Mouse (Mus musculus) embryo, embryonic 11 days (tissue): Measurements from ENCODE around the gene Mylk.

Source experiments
- DNase-seq: peaks from one replicate; pipeline ENCODE4 v3.0.0-alpha.2; 2015

Mylk gene

DNA sequence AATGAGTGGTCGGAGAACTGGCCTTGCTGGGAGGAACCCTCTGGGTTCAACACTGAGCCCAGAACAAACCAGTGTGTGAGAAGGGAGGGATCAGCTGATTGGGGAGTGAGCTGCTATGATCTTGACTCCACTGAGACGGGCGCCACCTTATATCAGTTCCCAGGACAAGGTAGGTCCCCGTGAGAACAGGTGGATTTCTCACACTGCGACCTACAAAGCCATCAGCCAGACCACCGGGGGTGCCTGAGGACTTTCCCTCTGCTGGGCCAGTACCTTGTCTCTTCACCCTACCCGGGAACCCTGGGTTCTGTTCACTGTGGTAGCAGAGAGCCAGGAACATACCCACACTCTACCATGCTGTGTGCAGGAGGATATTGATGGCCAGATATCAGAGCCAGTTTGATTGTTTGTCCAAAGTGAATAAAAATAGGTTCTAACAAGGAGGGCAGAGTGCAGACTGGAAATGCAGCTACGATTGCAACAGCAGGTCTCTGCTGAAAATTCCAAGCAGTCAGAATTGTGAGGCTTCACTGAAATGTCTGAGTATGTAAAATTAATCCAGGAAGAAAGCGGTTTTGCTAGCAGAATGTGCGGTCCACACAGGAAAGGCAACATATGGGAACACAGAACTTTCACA, 248.8 kb downstream of the Mylk start:
- no peak for DNase-seq

DNA sequence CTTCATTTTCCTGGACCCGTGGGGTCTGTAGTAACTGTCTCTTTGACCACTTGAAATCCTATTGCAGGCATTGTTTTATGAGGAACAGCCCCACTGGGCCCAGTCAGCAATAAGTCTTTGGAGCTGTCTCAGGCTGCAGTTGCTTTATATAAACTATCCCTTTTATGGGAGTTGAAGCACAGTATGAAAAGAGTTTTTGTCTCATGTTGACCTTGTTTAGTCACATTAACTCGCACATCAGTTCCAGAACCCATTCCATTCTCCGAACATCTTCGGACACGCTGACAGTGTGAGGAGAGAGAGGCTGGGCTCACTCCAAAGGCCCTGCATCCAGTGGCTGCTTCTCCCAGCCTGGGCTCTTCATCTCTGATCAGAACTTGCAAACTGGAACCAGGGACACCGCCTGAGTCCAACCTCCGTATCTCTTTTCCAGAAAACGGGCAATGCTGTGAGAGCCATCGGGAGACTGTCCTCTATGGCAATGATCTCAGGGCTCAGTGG, 249.7 kb downstream of the Mylk start:
- DNase-seq, result no peak

DNA sequence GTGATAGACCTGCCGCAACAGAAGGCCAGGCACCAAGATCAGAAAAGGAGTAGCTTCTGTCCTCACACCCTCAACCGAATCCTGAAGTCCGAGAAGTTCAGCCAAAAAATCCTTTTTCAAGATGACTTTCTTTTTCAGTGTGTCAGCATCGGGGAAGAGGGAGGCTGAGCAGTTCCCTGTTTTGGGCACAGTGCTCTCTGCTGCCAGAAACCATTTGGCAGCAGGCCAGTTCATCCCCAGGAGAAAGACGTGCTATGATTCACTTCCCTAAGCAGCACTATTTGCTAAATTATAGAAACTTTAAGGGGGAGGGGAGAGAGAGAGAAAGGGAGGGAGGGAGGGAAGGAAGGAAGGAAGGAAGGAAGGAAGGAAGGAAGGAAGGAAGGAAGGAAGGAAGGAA, 251.1 kb downstream of the Mylk start:
- no peak for DNase-seq

DNA sequence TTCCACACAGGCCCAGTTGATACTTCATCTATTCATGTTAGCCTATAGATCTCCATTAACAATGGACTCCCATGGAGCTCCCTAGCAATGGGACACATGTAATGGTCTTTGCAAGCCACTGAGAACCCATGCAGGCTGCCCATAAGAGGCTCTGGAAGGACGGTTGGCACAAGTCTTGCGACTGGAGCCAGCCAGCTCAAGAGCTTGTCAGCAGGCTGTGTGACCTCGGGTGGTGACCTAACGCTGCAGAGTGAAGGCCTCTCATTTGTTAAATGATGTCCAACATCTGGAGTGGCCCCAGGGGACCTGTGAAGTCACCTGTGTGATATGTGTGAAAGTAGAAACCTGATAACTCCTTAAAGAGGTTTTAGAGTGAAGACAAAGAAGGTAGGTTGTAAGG, 252.0 kb downstream of the Mylk start:
- DNase-seq, result no peak

DNA sequence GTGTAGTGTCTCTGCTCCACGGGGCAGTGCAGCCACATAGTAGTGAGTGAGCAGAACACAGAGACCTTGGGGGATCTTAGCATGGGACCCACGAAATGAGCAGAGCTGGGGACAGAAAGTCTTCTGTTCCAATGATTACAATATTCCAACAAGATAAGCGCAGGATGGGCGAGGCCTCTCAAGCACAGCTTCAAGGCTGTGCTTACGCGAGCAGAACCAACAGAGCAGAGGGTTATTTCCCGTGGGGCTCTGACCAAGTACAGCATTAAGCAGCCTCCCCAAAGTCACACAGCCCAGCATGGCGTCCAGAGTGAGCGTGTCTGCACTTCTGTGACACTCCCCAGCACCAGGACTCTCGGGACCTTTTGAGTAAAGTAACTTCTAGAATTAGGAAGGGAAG, 252.6 kb downstream of the Mylk start:
- no peak for DNase-seq

- DNase-seq, result no peak
Observed at GRCm38 (mm10) chr16:34999016-34999415, 254.0 kb downstream of the Mylk start.

DNA sequence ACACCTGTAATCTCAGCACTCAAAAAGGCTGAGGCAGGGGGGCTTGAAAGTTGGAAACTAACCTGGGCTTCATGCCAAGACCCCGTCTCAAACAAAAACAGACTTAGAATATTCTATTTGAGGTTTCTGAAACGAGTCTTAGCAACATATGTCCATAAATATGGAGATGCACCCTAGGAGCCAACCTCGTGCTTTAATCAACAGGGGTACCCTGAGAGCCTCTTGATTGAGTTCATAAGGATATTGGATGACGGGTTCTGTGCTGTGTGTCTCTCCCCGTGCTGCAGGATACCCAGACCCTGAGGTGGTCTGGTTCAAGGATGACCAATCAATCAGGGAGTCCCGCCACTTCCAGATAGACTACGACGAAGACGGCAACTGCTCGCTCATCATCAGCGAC, 255.0 kb downstream of the Mylk start:
- no peak for DNase-seq

- peak; percentile 42 for DNase-seq
Observed at GRCm38 (mm10) chr16:35000923-35001560, 256.0 kb downstream of the Mylk start.

- no peak for DNase-seq
Observed at GRCm38 (mm10) chr16:35004356-35004755, 259.3 kb downstream of the Mylk start.

GRCm38 (mm10) chr16:35004756-35005155, 259.7 kb downstream of the Mylk start:
- DNase-seq, result no peak

DNA sequence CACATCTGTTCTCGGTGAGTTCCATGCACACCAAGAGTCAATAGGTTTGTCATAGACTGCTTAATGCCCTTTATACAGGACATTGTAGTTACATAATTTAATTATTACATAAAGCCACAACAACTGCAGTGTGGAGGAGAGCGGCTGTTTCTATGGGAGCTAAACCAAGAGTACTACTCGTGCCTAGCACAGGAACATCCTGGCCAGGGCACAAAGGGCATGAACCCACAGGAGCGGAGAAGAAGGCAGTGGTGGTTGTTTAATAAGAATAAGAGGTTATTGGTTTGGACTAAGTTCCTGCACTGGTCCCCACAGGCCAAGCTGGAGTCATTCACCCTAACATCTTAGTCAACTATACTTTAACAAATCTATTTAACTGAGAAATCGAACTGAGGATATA, 261.2 kb downstream of the Mylk start:
- no peak for DNase-seq

DNA sequence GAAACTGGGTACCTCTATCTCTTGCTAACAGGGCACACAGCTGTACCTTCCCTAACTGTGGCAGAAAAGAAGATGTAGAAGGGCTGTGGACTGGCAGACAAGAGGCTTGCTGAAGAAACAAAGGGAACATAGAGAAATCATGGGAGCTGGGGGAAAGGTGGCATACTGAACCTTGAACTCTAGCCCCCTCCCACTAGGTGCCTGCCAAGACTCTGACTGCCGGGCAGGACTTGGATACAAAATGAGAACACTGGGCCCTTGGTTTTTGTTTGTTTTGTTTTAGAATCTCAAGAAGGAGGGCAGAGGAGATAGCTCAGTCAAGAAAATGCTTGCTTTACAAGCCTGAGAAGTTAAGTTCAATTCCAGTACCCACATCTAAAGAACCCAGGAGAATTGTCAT, 262.4 kb downstream of the Mylk start:
- DNase-seq, result no peak

DNA sequence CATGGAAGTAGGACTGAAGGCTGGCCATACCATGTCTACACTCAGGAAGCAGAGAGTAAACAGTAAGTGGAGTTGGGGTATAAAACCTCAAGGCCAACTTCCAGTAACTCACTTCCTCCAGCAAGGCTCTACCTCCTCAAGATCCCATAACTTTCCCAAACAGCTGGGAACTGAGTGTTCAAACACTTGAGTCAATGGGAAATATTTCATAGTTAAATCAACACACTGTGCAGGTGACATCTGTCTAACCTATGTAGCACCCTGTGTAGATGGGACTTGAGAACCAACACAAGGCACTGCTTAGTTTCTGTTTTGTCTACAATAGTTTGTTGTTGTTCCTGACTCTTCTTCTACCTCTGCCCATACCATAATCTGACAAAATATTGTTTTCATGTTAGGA, 263.4 kb downstream of the Mylk start:
- DNase-seq, result no peak

GRCm38 (mm10) chr16:35013501-35013900, 268.5 kb downstream of the Mylk start:
- no peak for DNase-seq

- no peak for DNase-seq
Observed at GRCm38 (mm10) chr16:35016491-35016890, 271.5 kb downstream of the Mylk start.

GRCm38 (mm10) chr16:35018470-35018974, 273.5 kb downstream of the Mylk start:
- DNase-seq, result no peak

DNA sequence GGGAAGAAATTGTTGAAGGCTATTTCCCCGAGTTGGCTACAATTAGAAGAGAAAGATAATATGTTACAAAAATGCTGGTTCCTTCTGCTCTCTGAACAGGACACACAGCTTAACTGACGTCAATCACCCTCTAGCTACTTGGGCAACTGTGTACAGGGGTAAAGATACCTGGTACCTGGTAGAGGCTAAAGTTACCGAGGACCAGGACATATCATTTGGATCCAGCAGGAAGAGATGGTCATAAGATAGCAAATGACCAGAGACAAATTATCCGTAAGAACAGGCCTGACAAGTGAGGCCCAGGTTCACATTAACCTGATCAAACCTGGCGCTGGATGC, 276.9 kb downstream of the Mylk start:
- no peak for DNase-seq

DNA sequence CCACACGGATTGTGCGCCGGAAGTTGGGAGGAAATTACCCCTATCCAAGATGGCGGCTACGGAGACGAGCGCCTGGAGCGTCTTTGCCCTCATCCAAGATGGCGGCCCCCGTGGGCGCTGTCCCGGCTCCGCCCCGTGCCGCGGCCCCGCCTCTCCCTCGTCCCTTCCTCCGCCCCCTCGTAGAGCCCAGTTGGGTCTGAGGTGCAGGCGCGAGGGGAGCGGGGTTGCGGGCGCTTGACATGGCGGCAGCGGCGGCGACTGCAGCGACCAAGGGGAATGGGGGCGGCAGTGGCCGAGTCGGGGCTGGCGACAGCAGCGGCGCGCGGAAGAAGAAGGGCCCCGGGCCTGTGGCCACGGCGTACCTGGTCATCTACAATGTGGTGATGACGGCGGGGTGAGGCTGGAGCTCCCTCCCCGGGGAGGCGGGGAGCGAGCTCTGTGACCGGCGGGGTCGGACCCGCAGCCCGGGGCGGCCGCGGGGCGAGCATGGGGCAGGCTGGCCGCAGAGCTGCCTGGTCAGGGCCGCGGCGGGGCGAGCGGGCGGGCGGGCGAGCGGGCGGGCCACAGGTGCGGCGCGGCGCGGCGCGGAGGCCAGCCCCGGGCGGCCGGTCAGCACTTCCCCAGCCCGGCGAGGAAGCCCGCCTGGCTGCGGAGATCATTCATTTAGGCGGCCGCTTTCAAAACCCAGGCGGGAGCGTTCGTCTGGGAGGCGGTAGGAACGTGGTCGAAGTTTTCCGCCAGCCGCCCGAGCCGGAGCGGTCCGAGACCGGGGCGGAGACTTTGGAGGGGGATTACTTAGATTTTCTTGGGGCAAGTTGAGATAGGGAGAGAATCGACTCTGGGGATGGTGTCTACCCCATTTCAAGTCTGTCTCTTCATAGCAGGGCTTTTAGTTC, 277.5 kb downstream of the Mylk start, which contains the start of gene Hacd2:
TSS of gene Hacd2 (plus strand) at position 187 of the 896 bp plus-strand sequence.
- DNase-seq, result peak; percentile 98

GRCm38 (mm10) chr16:35023138-35023735, 278.2 kb downstream of the Mylk start:
- DNase-seq, result peak; percentile 23

DNA sequence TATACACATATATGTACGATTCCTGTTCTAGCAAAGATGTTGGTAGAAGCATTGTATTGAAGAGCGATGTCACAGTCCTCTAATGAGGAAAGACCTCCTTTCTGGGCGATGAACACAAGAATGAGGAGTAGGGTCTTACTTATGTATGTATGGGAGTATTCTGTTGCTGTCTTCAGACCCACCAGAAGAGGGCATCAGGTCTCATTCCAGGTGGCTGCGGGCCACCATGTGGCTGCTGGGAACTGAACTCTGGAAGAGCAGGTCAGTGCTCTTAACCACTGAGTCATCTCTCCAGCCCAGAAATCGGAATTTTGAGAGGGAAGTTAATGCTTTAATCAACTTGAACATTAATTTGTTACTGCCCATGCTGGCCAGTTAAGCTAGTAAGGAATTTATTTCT, 279.3 kb downstream of the Mylk start:
- peak; percentile 15 for DNase-seq

DNA sequence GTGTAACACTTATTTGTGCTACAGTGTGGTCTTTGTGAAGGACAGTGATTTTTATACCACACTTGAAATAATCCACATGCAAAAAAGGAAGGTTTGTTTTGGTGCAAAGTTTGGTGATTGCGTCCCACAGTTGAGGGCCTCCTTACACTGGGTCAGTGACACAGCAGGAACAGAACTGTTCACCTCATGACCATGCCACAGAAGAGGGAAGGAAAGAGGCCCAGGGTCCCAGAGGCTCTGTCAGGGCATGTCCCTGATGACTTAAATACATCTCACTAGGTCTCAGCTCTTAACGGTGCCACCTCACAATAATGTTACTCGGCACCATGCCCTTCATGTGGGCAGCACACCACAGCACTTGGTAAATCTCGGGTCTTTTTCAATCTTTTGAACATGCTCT, 280.3 kb downstream of the Mylk start:
- DNase-seq, result no peak

- no peak for DNase-seq
Observed at GRCm38 (mm10) chr16:35033241-35033640, 288.2 kb downstream of the Mylk start.
